Mouse (Mus musculus): Measurements from ENCODE around the gene Asb16.
A peak's percentile ranks its signal among the peaks of the same experiment; 100 is the strongest.
"Not testable (repeated sequence)": the region's sequence is repeated elsewhere in the genome, so short reads cannot be mapped to it uniquely, and the experiment has no call there.

Asb16 gene

DNA sequence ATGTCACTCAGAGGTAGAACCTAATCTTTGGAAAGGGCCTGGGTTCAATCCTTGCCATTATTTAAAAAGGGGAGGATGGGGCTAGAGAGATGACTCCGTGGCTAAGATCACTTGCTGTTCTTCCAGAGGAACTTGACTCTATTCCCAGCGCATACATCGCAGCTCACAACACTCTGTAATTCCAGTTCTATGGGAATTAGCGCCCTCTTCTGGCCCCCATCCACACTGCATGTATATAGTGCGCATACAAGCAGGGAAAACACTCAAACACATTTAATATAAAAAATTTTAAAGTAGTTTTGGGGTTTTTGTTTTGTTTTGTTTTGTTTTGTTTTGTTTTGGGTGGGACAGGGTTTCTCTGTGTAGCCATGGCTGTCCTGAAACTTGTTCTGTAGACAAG is 26.7 kb upstream of the Asb16 start:
- DNase-seq (ENCODE audit: low spot score in 2 of 2): no peak

DNA sequence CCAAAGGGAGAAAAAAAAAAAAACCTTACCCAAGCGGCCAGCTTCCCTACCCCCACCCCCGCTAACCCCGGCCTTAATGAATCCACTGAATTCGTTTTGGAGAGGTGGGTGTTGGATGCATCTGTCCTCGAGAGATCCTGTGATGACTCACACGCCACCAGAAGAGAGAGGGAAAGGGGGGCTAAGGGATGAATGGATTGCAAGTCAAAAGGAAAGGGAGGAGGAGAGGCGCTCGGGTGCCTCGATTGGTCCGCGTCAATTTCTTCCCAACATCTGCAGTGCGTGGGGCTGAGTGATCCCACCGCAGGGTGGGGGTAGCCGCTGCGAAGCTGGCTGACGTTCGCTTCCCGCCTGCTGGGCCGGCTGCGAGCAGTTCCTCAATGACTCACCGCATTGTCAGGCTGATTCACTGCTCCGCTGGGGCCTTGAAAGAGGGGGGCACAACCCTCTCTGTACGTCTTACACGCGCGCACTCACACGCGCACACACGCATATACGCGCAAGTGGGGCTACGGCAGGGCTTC is 23.6 kb upstream of the Asb16 start:
- DNase-seq (ENCODE audit: low spot score in 2 of 2): no peak

- no peak for DNase-seq (ENCODE audit: low spot score in 2 of 2)
Measured at GRCm38 (mm10) chr11:102245581-102246272, 22.8 kb upstream of the Asb16 start.

DNA sequence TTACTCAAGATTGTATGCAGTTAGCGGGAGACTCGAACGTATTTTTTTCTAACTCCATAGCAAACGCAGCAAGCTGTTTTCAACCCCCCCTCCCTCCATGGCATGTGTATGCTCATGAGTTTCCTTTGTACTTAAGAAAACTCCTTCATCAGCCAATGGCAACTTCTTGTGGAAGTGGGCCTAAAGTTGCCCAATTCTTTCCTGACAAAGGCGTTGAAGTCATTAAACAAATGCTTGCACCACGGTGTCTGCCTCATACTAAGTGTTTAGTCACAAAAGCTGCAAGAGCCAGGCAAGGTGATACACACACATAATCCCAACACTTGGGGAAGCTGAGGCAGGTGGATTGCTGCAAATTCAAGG is 22.3 kb upstream of the Asb16 start:
- DNase-seq (ENCODE audit: low spot score in 2 of 2): no peak

GRCm38 (mm10) chr11:102246871-102247270 is 21.7 kb upstream of the Asb16 start:
- DNase-seq (ENCODE audit: low spot score in 2 of 2): no peak

DNA sequence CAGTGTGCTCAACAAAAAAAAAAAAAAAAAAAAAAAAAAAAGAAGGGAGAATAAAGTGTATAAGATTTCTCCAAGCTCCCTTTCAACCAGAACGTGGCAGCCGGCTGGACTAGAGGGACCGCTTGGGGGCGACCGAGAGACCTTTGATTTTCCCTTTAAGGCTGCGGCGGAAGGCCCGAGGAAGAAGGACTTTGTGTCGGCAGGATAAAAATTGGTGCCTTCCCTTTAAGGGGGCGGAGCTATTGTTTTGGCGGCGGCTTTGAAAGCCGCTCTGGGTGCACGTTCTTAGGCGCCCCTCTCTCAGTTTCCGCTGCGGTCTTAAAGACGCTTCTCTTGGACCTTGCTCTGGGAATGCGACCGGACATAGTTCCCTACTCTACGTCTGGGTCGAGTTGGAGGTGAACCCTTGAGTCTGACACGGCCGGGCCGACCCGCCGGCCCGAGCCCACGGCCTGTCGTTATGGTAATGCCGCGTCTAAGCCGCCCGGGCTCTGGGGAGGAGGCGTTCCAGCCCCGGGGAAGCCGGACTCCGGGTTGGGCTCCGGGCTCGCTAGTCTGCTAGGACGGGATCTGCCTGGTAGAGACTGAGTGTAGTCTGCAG is 19.8 kb upstream of the Asb16 start, which contains the start of gene BC030867:
Gene BC030867, plus strand, starts transcription at position 253 of the 601 bp plus-strand sequence.
- DNase-seq (ENCODE audit: low spot score in 2 of 2): peak; percentile 85 to 97

DNA sequence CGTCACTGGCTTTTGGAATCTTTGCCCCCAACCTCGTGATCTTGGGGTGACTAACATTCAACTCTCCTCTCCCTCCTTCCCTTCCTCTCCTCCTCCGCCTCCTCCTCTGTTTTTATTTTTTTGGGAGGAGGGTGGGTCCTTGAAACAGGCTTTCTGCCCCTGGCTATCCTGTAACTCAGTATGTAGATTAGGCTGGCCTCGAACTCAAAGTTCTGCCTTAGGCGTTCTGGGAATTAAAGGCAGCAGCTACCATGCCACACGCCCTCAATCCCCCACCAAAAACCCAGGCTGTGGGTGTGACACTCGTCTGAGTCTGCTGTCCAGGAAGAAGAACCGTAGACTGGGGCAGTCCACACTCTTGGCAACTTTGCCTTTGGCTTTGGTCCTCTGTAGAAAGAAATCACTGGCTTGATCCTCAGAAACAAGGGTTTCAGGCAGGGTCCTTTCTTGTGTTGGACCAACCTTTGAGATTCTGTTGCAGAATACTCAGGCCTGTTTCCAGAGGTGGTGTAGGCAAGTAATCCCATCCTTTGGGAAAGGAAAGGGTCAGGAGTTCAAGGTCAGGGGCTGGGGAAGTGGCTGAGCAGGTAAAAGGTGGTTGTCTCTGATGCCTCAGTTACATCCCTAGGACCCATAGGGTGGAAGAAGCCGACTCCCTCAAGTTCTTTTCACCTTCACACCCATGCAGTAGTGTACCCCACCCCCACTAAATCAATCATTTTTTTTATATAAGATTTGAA is 19.0 kb upstream of the Asb16 start:
- DNase-seq (ENCODE audit: low spot score in 2 of 2): no peak

DNA sequence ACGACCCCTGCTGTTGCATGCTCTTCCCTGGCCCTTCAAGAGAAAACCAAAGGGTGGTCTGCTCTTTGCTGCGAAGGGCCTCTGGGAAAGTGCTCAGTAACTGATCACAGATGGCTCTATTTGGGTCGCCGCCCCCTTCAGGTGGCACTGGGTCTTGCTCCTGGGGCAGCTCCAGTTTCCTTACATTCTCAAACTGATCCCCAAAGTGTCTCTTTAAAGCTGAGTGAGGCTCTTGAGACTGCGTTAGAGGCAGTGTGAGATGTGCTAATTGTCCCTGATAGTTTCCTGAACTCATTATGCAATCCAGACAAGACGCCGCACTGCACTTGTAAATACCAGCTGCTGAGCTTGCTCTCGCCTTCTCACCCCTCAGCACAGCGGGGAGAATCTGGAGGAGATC is 11.0 kb upstream of the Asb16 start:
- peak in 1 of 2 experiments; percentile 19 for DNase-seq (ENCODE audit: low spot score in 2 of 2)

GRCm38 (mm10) chr11:102258095-102258494 is 10.4 kb upstream of the Asb16 start:
- no peak for DNase-seq (ENCODE audit: low spot score in 2 of 2)

DNA sequence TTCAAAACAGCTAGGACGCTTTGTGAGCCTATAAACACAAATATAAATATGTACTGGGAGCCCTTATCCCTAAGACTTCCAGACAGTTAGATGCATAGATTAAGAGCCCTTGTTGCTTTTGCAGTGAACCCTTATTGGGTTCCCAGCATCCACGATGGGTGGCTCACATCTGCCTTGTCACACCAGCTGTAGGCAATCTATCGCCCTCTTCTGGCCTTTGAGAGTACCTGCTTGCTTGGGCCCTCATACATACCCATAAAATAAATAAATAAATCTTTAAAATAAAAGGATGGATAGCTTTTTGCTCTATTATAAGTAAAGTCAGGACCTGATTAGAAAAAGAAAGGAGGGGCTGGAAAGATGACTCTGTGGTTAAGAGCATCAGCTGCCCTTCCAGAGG is 10.0 kb upstream of the Asb16 start:
- DNase-seq (ENCODE audit: low spot score in 2 of 2): no peak

- no peak for DNase-seq (ENCODE audit: low spot score in 2 of 2)
Measured at GRCm38 (mm10) chr11:102263211-102263610, 5.3 kb upstream of the Asb16 start.

GRCm38 (mm10) chr11:102265816-102266215 is 2.7 kb upstream of the Asb16 start:
- no peak for DNase-seq (ENCODE audit: low spot score in 2 of 2)

GRCm38 (mm10) chr11:102266631-102267355 is 1.8 kb upstream of the Asb16 start:
- DNase-seq (ENCODE audit: low spot score in 2 of 2): no peak

DNA sequence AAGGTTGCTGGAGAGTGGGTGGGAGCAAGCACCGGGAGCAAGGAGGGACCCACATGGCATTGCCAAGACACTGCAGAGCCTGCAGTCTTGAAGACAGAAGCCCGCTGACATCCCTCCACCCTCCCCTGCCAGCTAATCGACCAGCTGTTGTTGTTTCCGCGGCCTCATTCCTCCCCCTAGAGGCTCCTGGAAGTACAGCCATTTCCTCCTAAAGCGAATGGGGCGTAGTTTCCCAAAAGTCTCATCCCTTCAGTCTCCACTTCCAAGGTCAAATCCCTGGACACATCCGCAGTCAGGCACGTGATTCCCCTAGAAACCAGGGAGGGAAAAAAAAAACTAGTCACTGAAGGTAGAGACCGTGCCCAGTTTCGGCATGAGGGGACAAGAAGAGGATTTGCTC is 1.1 kb upstream of the Asb16 start:
- DNase-seq (ENCODE audit: low spot score in 2 of 2): peak; percentile 33 to 61

- no peak for DNase-seq (ENCODE audit: low spot score in 2 of 2)
Measured at GRCm38 (mm10) chr11:102276411-102276915, 7.9 kb downstream of the Asb16 start.

DNA sequence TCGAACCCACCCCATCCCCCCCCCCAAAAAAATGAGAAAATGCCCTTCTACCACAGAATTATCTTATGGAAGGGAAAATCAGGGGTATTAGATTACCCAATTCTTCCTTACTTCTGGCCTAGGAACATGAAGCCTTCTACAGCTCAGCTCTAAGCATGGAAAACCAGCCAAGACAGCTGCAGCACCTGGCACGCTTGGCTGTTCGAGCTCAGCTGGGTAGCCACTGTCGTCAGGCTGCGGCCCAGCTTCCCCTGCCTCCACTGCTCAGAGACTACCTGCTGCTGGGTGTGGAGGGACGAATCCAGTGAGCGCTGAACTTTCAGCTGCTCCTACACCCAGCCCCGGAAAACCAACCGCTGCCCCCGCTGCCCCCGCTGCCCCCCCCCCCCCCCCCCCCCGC is 9.2 kb downstream of the Asb16 start:
- DNase-seq (ENCODE audit: low spot score in 2 of 2): no peak

- no peak for DNase-seq (ENCODE audit: low spot score in 2 of 2)
Measured at GRCm38 (mm10) chr11:102279595-102279994, 11.1 kb downstream of the Asb16 start.

- DNase-seq (ENCODE audit: low spot score in 2 of 2): not testable (repeated sequence)
Measured at GRCm38 (mm10) chr11:102280267-102280666, 11.7 kb downstream of the Asb16 start.

- no peak for DNase-seq (ENCODE audit: low spot score in 2 of 2)
Measured at GRCm38 (mm10) chr11:102283922-102284321, 15.4 kb downstream of the Asb16 start.

DNA sequence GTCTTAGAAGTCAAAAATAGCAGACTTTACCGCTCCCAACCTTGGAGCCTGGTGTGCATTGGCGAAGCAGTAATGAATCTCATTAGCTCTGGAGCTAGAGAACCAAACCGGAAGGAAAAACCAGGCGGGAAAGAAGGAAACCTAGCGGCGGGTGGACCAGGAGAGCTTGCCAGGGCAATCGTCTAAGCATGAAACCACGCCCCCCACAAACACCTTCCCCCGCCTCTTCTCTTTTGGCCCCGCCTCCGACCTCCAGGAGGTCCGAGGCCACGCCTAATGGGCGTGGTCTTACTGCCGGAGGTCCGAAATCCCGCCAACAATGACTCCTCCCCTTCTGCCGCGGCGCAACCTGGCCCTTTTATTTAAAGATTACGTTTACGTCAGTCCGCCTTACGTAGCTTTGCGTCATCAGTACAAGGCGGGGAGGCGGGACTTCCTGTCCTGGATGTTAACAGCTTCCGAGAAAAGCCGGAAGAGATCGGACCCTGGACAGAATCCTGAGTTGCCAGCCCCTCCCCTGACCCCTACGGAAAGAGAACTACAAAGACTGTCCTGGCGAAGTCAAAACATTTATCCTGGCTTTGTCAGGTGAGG is 16.1 kb downstream of the Asb16 start, which contains the start of gene Tmub2:
Gene Tmub2, plus strand, starts transcription at position 431 of the 594 bp plus-strand sequence.
- DNase-seq (ENCODE audit: low spot score in 2 of 2): peak; percentile 93 to 94
